Mouse (Mus musculus) brown adipose tissue, adult 24 weeks (tissue): Measurements from ENCODE around the gene Sema6c. TPM values are rescaled to one million over a fixed set of nuclear protein-coding genes. Genes with fewer than 3 reads are reported as not detected.
"Not testable (repeated sequence)": the region's sequence is repeated elsewhere in the genome, so short reads cannot be mapped to it uniquely, and the experiment has no call there.

Experiments
- H3K27ac ChIP-seq: fragments of 200-500 bp; replicated peaks from 2 replicates; pipeline ENCODE4 v1.5.1; 2012; ENCODE audit warnings: low read depth, mild to moderate bottlenecking, low read length
- H3K4me1 ChIP-seq: fragments of 200-500 bp; 2 replicates; pipeline ENCODE4 v1.6.1; 2012; ENCODE audit warnings: low read length, mixed read lengths; ENCODE audit not compliant: control insufficient read depth, insufficient read depth, insufficient read length
- H3K4me3 ChIP-seq: fragments of 200-500 bp; 2 replicates; pipeline ENCODE4 v1.5.1; 2012; ENCODE audit warnings: low read depth, mild to moderate bottlenecking, low read length, moderate library complexity; ENCODE audit not compliant: insufficient read depth
- polyA plus RNA-seq: library from polyadenylated mRNA; stranded (reverse); fragments of >200 nt; gene quantifications from 2 replicates; pipeline ENCODE4 v1.2.4, GENCODE M21; 2012; ENCODE audit not compliant: missing spikeins, insufficient read depth, insufficient read length

Sema6c gene
- polyA plus RNA-seq, 1 experiment: 1.5 TPM

- Histone ChIP-seq H3K4me3 (no peak overlapping the region), H3K27ac (no peak overlapping the region), H3K4me1 (no peaks in the 10 kb centered on the region)
Observed at GRCm38 (mm10) chr3:95186100-95186499, 25.8 kb downstream of the Sema6c start.

GRCm38 (mm10) chr3:95186888-95187287 is 26.6 kb downstream of the Sema6c start:
- Histone ChIP-seq H3K27ac (no peak overlapping the region), H3K4me1 (no peaks in the 10 kb centered on the region)

GRCm38 (mm10) chr3:95194721-95195135 is 34.5 kb downstream of the Sema6c start:
- Histone ChIP-seq H3K4me1 (no peaks in the 10 kb centered on the region), H3K27ac (no peak overlapping the region), H3K4me3 (no peak overlapping the region)

More at GRCm38 (mm10) chr3:95186888-95187287, 26.6 kb downstream of the Sema6c start:
- H3K4me3 ChIP-seq: no peak overlapping the region

GRCm38 (mm10) chr3:95195772-95196171 is 35.5 kb downstream of the Sema6c start:
- Histone ChIP-seq H3K4me3 (no peak overlapping the region), H3K4me1 (no peaks in the 10 kb centered on the region), H3K27ac (no peak overlapping the region)

- Histone ChIP-seq H3K4me3 (no peak overlapping the region), H3K27ac (no peak overlapping the region), H3K4me1 (no peaks in the 10 kb centered on the region)
Observed at GRCm38 (mm10) chr3:95199101-95199500, 38.8 kb downstream of the Sema6c start.

GRCm38 (mm10) chr3:95200132-95200531 is 39.9 kb downstream of the Sema6c start:
- H3K4me3 ChIP-seq: no peak overlapping the region
- no peak overlapping the region for H3K27ac ChIP-seq
- H3K4me1 ChIP-seq: no peaks in the 10 kb centered on the region

GRCm38 (mm10) chr3:95200562-95200961 is 40.3 kb downstream of the Sema6c start:
- Histone ChIP-seq H3K4me3 (no peak overlapping the region), H3K27ac (no peak overlapping the region), H3K4me1 (no peaks in the 10 kb centered on the region)

- no peak overlapping the region for H3K4me3 ChIP-seq
- no peak overlapping the region for H3K27ac ChIP-seq
- H3K4me1 ChIP-seq: no peaks in the 10 kb centered on the region
Observed at GRCm38 (mm10) chr3:95203880-95204279, 43.6 kb downstream of the Sema6c start.

- no peaks in the 10 kb centered on the region for H3K4me1 ChIP-seq
- H3K27ac ChIP-seq: no peak overlapping the region
- H3K4me3 ChIP-seq: no peak overlapping the region
Observed at GRCm38 (mm10) chr3:95208286-95208685, 48.0 kb downstream of the Sema6c start.

- Histone ChIP-seq H3K4me1 (no peaks in the 10 kb centered on the region), H3K27ac (no peak overlapping the region), H3K4me3 (no peak overlapping the region)
Observed at GRCm38 (mm10) chr3:95210585-95210984, 50.3 kb downstream of the Sema6c start.

- not testable (repeated sequence) for H3K27ac ChIP-seq, H3K4me3 ChIP-seq, H3K4me1 ChIP-seq
Observed at GRCm38 (mm10) chr3:95212889-95213608, 52.8 kb downstream of the Sema6c start.

- Histone ChIP-seq H3K27ac (no peak overlapping the region), H3K4me3 (no peak overlapping the region), H3K4me1 (no peaks in the 10 kb centered on the region)
Observed at GRCm38 (mm10) chr3:95213609-95213975, 53.3 kb downstream of the Sema6c start.

GRCm38 (mm10) chr3:95216655-95217254 is 56.5 kb downstream of the Sema6c start:
- Histone ChIP-seq H3K4me1 (no peaks in the 10 kb centered on the region), H3K4me3 (peak overlapping the region; percentile 55), H3K27ac (0 out of 2 replicates have a peak overlapping the region, but pooled peaks have one; percentile 10)

- peak within 1 kb of the TSS; percentile 86 for H3K4me3 ChIP-seq
- H3K27ac ChIP-seq: peak within 1 kb of the TSS; percentile 99
- H3K4me1 ChIP-seq: no peaks in the 10 kb centered on the region
Observed at GRCm38 (mm10) chr3:95217255-95218134, 57.2 kb downstream of the Sema6c start, which contains the start of gene Gabpb2. Gene Gabpb2 (minus strand): TSS chr3:95217916.

- Histone ChIP-seq H3K4me1 (no peaks in the 10 kb centered on the region), H3K4me3 (peak overlapping the region; percentile 86; the same call in 1 of the 2 replicates), H3K27ac (no peak overlapping the region)
Observed at GRCm38 (mm10) chr3:95218466-95219137, 58.3 kb downstream of the Sema6c start.
